16 mouse cellular contexts compared by ENCODE assay signal in the genomic region with DNA sequence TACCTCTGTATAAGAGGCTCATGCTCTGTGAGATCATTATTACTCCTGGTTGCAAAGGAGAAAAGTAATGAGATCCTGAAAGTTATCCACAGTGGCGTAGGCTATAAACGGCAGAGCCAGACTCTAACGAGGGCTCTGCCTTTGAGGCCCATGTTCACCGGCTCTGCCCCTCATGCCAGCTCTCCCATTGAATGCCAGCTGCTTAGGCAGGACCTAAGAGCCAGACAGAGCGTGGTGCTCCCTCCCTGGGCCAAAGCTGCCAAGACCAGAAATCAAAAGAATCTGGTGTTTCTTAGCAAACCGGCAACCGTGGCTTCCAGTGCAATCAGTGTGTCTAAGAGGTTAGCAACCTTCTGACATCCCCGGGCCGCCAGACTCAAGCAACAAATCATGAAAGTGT.
DNase-seq lines count a peak whose midpoint lies in the region; ATAC-seq and TF ChIP-seq lines count a peak whose summit lies in the region.
"Had no signal": no experiment of that assay in that cellular context is flagged by ENCODE, and none has a peak within 500 bp of the region (broad histone marks: within the 10 kb centered on the region; RNA-seq: fewer than 3 reads in every experiment).

No protein-coding gene starts in this region.

- H3K9me3 ChIP-seq in midbrain, postnatal 0 days (ENCODE audit: low read length) = no peaks in the 10 kb centered on the region
- no peaks in the 10 kb centered on the region for H3K9me3 ChIP-seq in midbrain, embryonic 14.5 days (ENCODE audit: control insufficient read depth, low read length)
- H3K9me3 ChIP-seq in limb, embryonic 15.5 days = no peaks in the 10 kb centered on the region
- H3K9me3 ChIP-seq: embryonic facial prominence, embryonic 10.5 days; forebrain, embryonic 15.5 days had no signal

- H3K9ac ChIP-seq in midbrain, postnatal 0 days (replicated peaks; ENCODE audit: low read length, poor library complexity, severe bottlenecking) = no peak overlapping the region
- no peak overlapping the region for H3K9ac ChIP-seq in midbrain, embryonic 14.5 days (replicated peaks; ENCODE audit: low read length)
- no peak overlapping the region for H3K9ac ChIP-seq in limb, embryonic 15.5 days
- H3K9ac ChIP-seq: forebrain, embryonic 15.5 days had no signal

- H3K4me1 ChIP-seq in midbrain, postnatal 0 days (ENCODE audit: insufficient read depth, low read length) = no peaks in the 10 kb centered on the region
- H3K4me1 ChIP-seq in midbrain, embryonic 14.5 days (ENCODE audit: control insufficient read depth, insufficient read depth, low read length) = peaks cover 14% of the 10 kb centered on the region
- peaks cover 42% of the 10 kb centered on the region for H3K4me1 ChIP-seq in limb, embryonic 15.5 days

- 68% methylated on average over 9 of the region's 9 CpGs for WGBS in midbrain, postnatal 0 days
- 72% methylated on average over 9 of the region's 9 CpGs for WGBS in midbrain, embryonic 14.5 days
- WGBS in limb, embryonic 15.5 days = 36% methylated on average over 9 of the region's 9 CpGs

- H3K36me3 ChIP-seq in midbrain, postnatal 0 days (ENCODE audit: insufficient read depth, low read length) = no peaks in the 10 kb centered on the region
- H3K36me3 ChIP-seq in midbrain, embryonic 14.5 days (ENCODE audit: control insufficient read depth, insufficient read depth, low read length) = no peaks in the 10 kb centered on the region
- no peaks in the 10 kb centered on the region for H3K36me3 ChIP-seq in limb, embryonic 15.5 days
- H3K36me3 ChIP-seq: forebrain, embryonic 15.5 days; G1E had no signal

- H3K4me3 ChIP-seq in midbrain, postnatal 0 days (ENCODE audit: low read depth, low read length) = no peak overlapping the region
- H3K4me3 ChIP-seq in midbrain, embryonic 14.5 days (replicated peaks; ENCODE audit: low read depth, low read length) = no peak overlapping the region
- no peak overlapping the region for H3K4me3 ChIP-seq in limb, embryonic 15.5 days
- H3K4me3 ChIP-seq: embryonic facial prominence, embryonic 10.5 days; forebrain, embryonic 15.5 days had no signal

- H3K4me2 ChIP-seq in midbrain, postnatal 0 days (ENCODE audit: low read depth, low read length, poor library complexity, severe bottlenecking) = no peak overlapping the region
- no peak overlapping the region for H3K4me2 ChIP-seq in midbrain, embryonic 14.5 days (ENCODE audit: low read length)
- no peak overlapping the region for H3K4me2 ChIP-seq in limb, embryonic 15.5 days
- H3K4me2 ChIP-seq: forebrain, embryonic 15.5 days had no signal

- intact Hi-C loops in heart, postnatal 36 days (cut with DNase I) = no loop called here
- intact Hi-C loops in gastrocnemius, postnatal 14 days (cut with DNase I; ENCODE audit: low total_unique reads) = no loop called here

- no peak for TF ChIP-seq CTCF in midbrain, postnatal 0 days (IDR thresholded peaks at IDR 0.05)

- no peak for ATAC-seq in midbrain, postnatal 0 days (ENCODE audit: low FRiP score)
- no peak for ATAC-seq in midbrain, embryonic 14.5 days (ENCODE audit: low FRiP score, low TSS enrichment)
- no peak for ATAC-seq in limb, embryonic 15.5 days (ENCODE audit: insufficient number of reproducible peaks, low FRiP score, low TSS enrichment, low read depth)
- ATAC-seq: CD4-positive, CD25-positive, alpha-beta regulatory T cell, adult 4 months; forebrain, embryonic 15.5 days had no signal

- DNase-seq in cerebellum, adult 9-11 months = peak; percentile 26
- no peak for DNase-seq in cerebellum, adult 11 months
- DNase-seq in heart, adult 11 months = peak; percentile 82
- no peak for DNase-seq in heart, postnatal 36 days
- DNase-seq in midbrain, postnatal 0 days (ENCODE audit: low spot score) = peak; percentile 67
- DNase-seq in midbrain, embryonic 14.5 days = no peak
- no peak for DNase-seq in gastrocnemius, postnatal 14 days
- DNase-seq: liver; lung, adult 18-20 months; right cerebral cortex, postnatal 25 days had no signal

- H3K27ac ChIP-seq in midbrain, postnatal 0 days (ENCODE audit: low read depth, low read length) = no peak overlapping the region
- no peak overlapping the region for H3K27ac ChIP-seq in midbrain, embryonic 14.5 days (replicated peaks; ENCODE audit: low read depth, low read length)
- 0 out of 2 replicates have a peak overlapping the region, but pooled peaks have one; percentile 7 for H3K27ac ChIP-seq in limb, embryonic 15.5 days
- H3K27ac ChIP-seq: embryonic facial prominence, embryonic 10.5 days; forebrain, embryonic 15.5 days; stomach, postnatal 0 days had no signal

- H3K27me3 ChIP-seq in midbrain, postnatal 0 days (ENCODE audit: insufficient read depth, low read length) = no peaks in the 10 kb centered on the region
- no peaks in the 10 kb centered on the region for H3K27me3 ChIP-seq in midbrain, embryonic 14.5 days (ENCODE audit: control insufficient read depth, insufficient read depth, low read length)
- no peaks in the 10 kb centered on the region for H3K27me3 ChIP-seq in limb, embryonic 15.5 days

Comparison
In these comparisons a context has a peak if more than half of its experiments do, and no peak if none do; other contexts are left out.
1. DNase-seq: peak in cerebellum, adult 9-11 months (single experiment), heart, adult 11 months (single experiment) and midbrain, postnatal 0 days (single experiment); none in cerebellum, adult 11 months (single experiment), heart, postnatal 36 days (0 of 2), midbrain, embryonic 14.5 days (single experiment) and gastrocnemius, postnatal 14 days (single experiment).